Mouse (Mus musculus) liver, embryonic 14.5 days (tissue): ENCODE data around the gene Psme4.

Source experiments
- CTCF ChIP-seq: IDR thresholded peaks from 2 replicates; pipeline ENCODE4 v1.5.1; 2016; ENCODE audit warnings: antibody characterized with exemption, low read depth, control low read depth
- EP300 ChIP-seq: IDR thresholded peaks from 2 replicates; pipeline ENCODE4 v1.6.1; 2016; ENCODE audit warnings: antibody characterized with exemption, low read depth

DNA sequence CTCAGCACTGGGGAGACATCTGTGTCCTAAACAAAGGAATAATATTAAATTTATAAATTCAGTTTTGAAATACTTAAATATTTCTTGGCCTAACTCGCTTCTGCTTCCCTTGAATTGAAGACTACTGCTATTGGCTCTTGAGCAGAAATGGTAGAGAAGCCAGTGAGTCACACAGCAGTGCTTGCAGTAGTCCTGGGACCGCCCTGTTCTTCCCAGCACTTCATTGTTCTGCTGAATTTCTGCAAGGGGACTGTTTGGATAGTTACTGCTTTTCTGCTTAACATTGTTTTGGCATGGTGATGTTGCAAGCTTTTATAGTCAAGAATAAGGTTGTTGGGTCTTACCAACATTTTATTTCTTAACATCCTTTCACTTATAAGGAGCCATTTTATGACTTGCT lies 25.7 kb downstream of the Psme4 start:
- TF ChIP-seq CTCF (no peak), EP300 (no peak)
